Mouse (Mus musculus): ENCODE results near the gene 4933417A18Rik.

- TF ChIP-seq E2F4 (IDR thresholded peaks at IDR 0.05; ENCODE audit: insufficient read depth), result no peak
- TF ChIP-seq POLR2A (IDR thresholded peaks at IDR 0.05; ENCODE audit: insufficient read length, low read depth), result no peak
- TF ChIP-seq CEBPB (IDR thresholded peaks at IDR 0.05; ENCODE audit: insufficient read depth, poor library complexity, severe bottlenecking), result no peak
- no peak for TF ChIP-seq MYOG (IDR thresholded peaks at IDR 0.05; ENCODE audit: control insufficient read depth in 1 of 3, insufficient read depth in 1 of 3, insufficient read length in 2 of 3, low read depth in 2 of 3)
- TF ChIP-seq POLR2AphosphoS2 (IDR thresholded peaks at IDR 0.05; ENCODE audit: insufficient read length, low read depth), result no peak
- TF ChIP-seq TCF12 (IDR thresholded peaks at IDR 0.05; ENCODE audit: insufficient read depth, poor library complexity, severe bottlenecking), result no peak
- TF ChIP-seq USF1 (IDR thresholded peaks at IDR 0.05; ENCODE audit: low read depth), result no peak
- TF ChIP-seq REST (IDR thresholded peaks at IDR 0.05; ENCODE audit: insufficient read depth, insufficient read length), result no peak
These were observed 18.2 kb downstream of the 4933417A18Rik start for GRCm38 (mm10) chr13:34942370-34942769.
